Mouse (Mus musculus) Patski (cell line): Measurements from ENCODE around the gene Cnnm2. TPM values are rescaled to one million over a fixed set of nuclear protein-coding genes. Genes with fewer than 3 reads are reported as not detected.

ENCODE experiments used
- ATAC-seq: fragments of 100-300 bp; one replicate; pipeline ENCODE4 v1.8.0; 2021
- CTCF ChIA-PET: fragments of 350-600 bp; sonication (Branson Sonifier 250); formaldehyde crosslinking; loops from one replicate; lab custom pipeline; 2022; ENCODE audit warnings: inconsistent platforms; lab: Charles Lee
- POLR2A ChIA-PET: fragments of 350-600 bp; sonication (Branson Sonifier 250); formaldehyde crosslinking; loops from one replicate; lab custom pipeline; 2022; ENCODE audit warnings: antibody characterized with exemption, inconsistent platforms; lab: Charles Lee
- DNase-seq: peaks from one replicate; pipeline ENCODE4 v3.0.0-alpha.2; 2011; ENCODE audit warnings: low read depth, low spot score
- H3K27me3 ChIP-seq: fragments of 371-371 bp; one replicate; pipeline ENCODE4 v1.5.1; 2021
- CTCF ChIP-seq: fragments of 100-300 bp; IDR thresholded peaks from one replicate; pipeline ENCODE4 v1.5.1; 2021
- in situ Hi-C: fragments of 300-500 bp; cut with MboI; formaldehyde crosslinking; loops from 3 replicates; pipeline ENCODE4 v1.11.1; 2018; ENCODE audit warnings: low pct_unique_long_range_greater_than_20kb, mixed read lengths
- polyA plus RNA-seq: library from polyadenylated mRNA; unstranded; gene quantifications from one replicate; pipeline ENCODE4 v1.2.3, GENCODE M21; 2021

Cnnm2 gene
- polyA plus RNA-seq, 1 experiment from 2014 or later = 53.2 TPM

DNA sequence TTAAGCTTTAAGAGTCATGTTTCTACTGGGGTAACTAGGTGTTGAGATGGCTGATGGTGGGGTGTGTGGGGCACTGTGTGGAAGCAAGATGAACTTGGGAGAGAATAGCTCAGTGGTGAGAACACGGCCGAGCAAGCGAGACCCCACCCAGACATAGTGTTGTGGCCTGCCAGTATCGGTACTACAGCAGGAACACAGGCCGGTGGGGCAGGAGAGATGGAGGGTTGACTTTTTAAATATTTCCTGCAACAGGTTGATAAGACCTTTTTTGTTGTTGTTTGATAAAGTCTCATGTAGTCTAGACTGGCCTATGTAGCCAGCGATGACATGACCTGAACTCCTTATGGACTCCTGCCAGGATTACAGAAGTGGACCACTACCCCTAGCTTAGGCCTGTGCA lies 139.4 kb downstream of the Cnnm2 start:
- no peak for TF ChIP-seq CTCF
- CTCF ChIA-PET = interaction anchor here (1.2 to 2.7 kb wide), 4 partner anchors 14 to 89 kb away, joined by 3 to 7 read pairs (median 6); no protein-coding TSS in a partner anchor
- no peak for ATAC-seq

DNA sequence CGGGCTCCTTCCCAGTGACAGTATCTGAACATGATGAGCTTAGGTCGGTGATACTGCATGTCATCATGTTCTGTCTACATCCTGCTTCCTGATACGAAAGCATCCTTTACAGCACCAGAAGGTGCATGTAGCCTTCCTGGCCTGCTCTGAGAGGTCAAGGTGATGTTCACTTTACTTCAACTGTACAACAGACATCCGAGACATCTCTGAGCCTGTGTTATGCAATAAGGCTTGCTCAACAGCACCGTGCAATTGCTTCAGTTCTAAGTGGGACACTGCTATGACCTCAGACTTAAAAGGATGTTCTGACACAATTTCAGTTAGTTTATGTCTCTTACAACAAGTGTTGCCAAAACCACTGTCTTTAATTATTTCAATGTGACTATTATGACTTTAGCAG lies 139.9 kb downstream of the Cnnm2 start:
- no peak for ATAC-seq
- in situ Hi-C loops = no loop called here
- ChIA-PET CTCF (interaction anchor here (1.2 to 2.5 kb wide), 4 partner anchors 14 to 88 kb away, joined by 3 to 7 read pairs (median 4); no protein-coding TSS in a partner anchor), POLR2A (interaction anchor here (0.5 kb wide), 1 partner anchor 90 kb away, joined by 3 read pairs; no protein-coding TSS in a partner anchor)
- no peaks in the 10 kb centered on the region for H3K27me3 ChIP-seq
- DNase-seq = no peak
- TF ChIP-seq CTCF = no peak

More for the DNA sequence above, 139.4 kb downstream of the Cnnm2 start:
- POLR2A ChIA-PET = interaction anchor here (0.5 kb wide), 1 partner anchor 90 kb away, joined by 3 read pairs; no protein-coding TSS in a partner anchor
- no peaks in the 10 kb centered on the region for H3K27me3 ChIP-seq
- no peak for DNase-seq
- in situ Hi-C loops = no loop called here

DNA sequence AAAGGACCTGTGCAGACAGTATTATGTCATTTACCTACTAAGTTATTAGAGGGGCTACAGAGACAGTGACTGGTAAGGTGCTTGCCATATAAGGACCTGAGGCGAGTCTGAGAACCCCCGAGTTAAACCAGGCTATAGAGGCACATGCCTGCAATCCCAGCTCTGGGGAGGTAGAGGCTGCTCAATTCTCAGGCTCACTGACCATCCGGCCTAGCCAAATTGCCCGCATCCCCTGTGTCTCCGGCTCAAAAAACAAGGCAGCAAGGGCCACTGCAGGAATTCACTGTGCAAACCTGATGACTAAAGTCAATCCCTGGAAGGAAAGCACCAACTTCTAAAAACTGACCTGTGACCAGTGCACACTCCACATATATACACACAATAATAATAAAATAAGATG lies 142.0 kb downstream of the Cnnm2 start:
- H3K27me3 ChIP-seq = no peaks in the 10 kb centered on the region
- ATAC-seq (no peak), DNase-seq (no peak)
- in situ Hi-C loops = no loop called here
- no peak for TF ChIP-seq CTCF
- POLR2A ChIA-PET = no interaction called here
- CTCF ChIA-PET = no interaction called here

DNA sequence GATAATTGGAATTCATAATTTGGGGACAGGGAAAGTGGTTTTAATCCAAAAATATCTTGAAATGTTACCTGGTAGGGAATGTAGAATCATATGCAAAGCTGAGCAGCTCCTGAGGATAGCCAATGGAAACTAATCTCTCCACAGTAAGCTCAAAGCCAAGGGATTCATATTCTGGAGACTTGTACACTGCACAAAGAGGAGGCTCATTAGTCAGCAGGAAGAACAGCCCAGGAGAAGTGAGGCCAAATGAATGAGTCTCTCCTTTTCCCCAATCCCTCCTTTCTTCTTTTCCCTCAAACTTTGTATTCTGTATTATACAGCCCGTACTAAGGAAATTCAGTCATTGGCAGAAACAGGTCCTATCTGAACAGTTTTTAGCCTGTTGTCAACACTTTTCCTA lies 143.5 kb downstream of the Cnnm2 start:
- ChIA-PET POLR2A (no interaction called here), CTCF (interaction anchor here (1.4 kb wide), 1 partner anchor 20 kb away, joined by 4 read pairs; no protein-coding TSS in a partner anchor)
- ATAC-seq (no peak), DNase-seq (no peak)
- TF ChIP-seq CTCF = no peak
- H3K27me3 ChIP-seq = no peaks in the 10 kb centered on the region
- in situ Hi-C loops = no loop called here

DNA sequence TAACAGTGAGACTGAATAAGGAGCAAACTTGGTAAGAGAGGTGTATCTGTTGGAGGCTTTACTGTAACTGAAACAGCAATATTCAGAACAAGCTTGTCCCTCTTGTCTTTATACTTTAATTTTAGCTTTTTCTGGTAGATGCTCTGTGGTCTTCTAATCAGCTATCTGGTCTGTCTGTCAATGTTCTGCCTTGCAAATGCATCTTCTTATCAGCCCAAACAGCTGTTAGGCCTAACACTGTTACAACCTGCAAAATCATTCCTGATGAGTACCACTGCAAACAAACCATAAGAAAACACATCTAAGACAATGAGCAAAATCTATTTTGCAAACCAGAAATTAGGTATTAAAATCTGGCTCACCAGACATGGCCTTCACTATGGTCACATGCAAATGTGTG lies 144.0 kb downstream of the Cnnm2 start:
- no peaks in the 10 kb centered on the region for H3K27me3 ChIP-seq
- no peak for ATAC-seq
- ChIA-PET CTCF (interaction anchor here (1.4 kb wide), 1 partner anchor 19 kb away, joined by 4 read pairs; no protein-coding TSS in a partner anchor), POLR2A (no interaction called here)
- no peak for TF ChIP-seq CTCF
- in situ Hi-C loops = no loop called here
- no peak for DNase-seq

DNA sequence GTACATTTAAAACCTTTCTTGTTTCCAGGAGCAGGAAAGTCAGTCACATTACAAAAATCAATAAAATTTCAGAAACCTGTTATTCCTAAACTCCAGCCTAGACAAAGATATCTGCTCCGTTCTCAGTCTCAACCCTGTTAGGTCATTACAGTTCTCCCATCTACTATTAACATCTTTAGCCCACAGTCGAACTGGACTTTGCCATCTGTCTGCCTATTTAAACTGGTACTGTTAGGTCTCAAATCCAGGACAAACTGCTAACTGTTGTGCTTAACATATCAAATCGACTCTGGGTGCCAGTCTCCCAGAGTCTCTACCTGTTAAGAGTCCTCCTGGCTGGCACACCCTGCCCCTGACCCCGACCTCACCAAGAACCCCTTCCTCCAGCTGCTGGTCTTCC lies 144.6 kb downstream of the Cnnm2 start:
- POLR2A ChIA-PET = no interaction called here
- no peak for TF ChIP-seq CTCF
- H3K27me3 ChIP-seq = no peaks in the 10 kb centered on the region
- DNase-seq = no peak
- no peak for ATAC-seq
- CTCF ChIA-PET = interaction anchor here (1.9 to 2.1 kb wide), 2 partner anchors 8 to 83 kb away, joined by 5 to 6 read pairs; no protein-coding TSS in a partner anchor
- in situ Hi-C loops = no loop called here

DNA sequence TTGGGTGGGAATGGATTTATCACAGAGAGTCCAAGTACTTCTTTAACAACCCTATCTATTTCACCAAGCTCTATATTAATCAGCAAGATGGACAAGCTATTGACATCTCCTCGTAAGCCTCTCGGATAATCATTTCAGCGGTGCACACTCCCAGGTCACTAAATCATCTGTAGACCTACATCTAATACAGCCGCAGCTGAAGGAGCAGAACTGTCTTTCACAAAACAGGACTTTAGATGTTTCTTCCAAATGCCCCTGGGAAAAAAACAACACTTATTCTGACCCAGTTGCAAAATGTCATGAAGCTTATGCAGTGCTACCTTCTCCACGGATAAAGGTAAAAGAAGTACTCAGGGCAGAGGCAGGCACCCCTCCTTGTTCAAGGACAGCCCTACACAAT lies 146.8 kb downstream of the Cnnm2 start:
- in situ Hi-C loops = no loop called here
- DNase-seq (no peak), ATAC-seq (no peak)
- H3K27me3 ChIP-seq = no peaks in the 10 kb centered on the region
- POLR2A ChIA-PET = interaction anchor here (1.4 kb wide), 1 partner anchor 26 kb away, joined by 3 read pairs; no protein-coding TSS in a partner anchor
- CTCF ChIA-PET = interaction anchor here (1.1 kb wide), 1 partner anchor 8 kb away, joined by 3 read pairs; no protein-coding TSS in a partner anchor
- no peak for TF ChIP-seq CTCF

DNA sequence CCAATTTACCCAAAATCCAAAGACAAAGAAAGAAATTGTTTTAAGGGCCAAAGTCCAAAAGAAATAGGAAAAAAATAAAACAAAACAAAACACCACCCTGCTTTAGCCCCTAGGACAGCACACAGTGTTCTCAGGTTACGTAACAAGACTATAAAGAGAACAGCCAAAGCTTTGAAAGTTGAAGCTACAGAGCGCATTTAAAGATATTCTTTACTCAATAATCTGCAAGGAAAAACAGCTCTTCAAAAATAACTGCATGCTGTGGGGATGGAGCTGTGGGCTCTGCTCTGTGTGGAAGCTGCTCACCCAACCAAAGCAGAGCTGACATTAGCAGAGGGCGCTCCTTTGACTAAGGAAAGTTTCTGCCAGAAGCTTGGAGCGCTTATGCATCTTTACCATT lies 147.6 kb downstream of the Cnnm2 start:
- ATAC-seq = no peak
- POLR2A ChIA-PET = interaction anchor here (1.0 to 1.4 kb wide), 2 partner anchors 15 to 25 kb away, joined by 3 read pairs; no protein-coding TSS in a partner anchor
- CTCF ChIA-PET = interaction anchor here (1.3 to 1.7 kb wide), 2 partner anchors 11 to 32 kb away, joined by 5 to 6 read pairs; no protein-coding TSS in a partner anchor
- DNase-seq = no peak
- TF ChIP-seq CTCF = no peak
- in situ Hi-C loops = no loop called here
- H3K27me3 ChIP-seq = no peaks in the 10 kb centered on the region

DNA sequence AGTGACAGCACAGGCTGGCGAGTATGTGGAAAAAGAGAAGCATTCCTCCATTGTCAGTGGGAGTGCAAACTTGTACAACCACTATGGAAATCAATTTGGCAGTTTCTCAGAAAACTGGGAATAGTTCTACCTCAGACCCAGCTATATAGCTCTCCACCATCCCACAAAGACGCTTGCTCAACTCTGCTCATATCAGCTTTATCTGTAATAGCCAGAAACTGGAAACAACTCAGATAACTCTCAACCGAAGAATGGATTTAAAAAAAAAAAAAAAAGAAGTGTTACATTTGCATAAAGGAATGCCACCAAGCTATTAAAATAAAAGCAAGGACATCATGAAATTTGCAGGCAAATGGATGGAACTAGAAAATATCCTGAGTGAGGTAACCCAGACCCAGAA lies 150.1 kb downstream of the Cnnm2 start:
- DNase-seq (no peak), ATAC-seq (no peak)
- TF ChIP-seq CTCF = no peak
- in situ Hi-C loops = no loop called here
- CTCF ChIA-PET = interaction anchor here (1.0 to 1.5 kb wide), 2 partner anchors 12 to 30 kb away, joined by 4 to 6 read pairs; no protein-coding TSS in a partner anchor
- no peaks in the 10 kb centered on the region for H3K27me3 ChIP-seq
- POLR2A ChIA-PET = no interaction called here

DNA sequence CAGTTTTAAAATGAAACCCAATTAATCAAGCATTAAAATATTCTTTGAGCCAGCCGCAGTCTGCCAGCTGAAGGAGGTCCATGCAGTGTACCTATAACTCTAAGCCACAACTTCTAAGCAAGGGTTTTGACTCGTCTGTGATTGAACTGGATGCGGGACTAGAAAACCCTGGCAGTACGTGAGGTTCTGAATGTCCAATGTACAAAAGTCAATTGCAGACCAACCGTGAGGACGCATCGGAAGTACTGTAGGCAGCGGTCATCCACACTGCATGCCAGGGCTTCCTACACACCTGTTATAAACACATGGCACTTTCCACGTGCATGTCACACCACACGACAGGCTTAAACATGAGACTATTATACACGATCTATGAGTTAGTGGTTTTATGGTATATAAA lies 152.2 kb downstream of the Cnnm2 start:
- in situ Hi-C loops = no loop called here
- no peak for TF ChIP-seq CTCF
- ATAC-seq (no peak), DNase-seq (no peak)
- ChIA-PET CTCF (interaction anchor here (1.3 kb wide), 1 partner anchor 17 kb away, joined by 3 read pairs; no protein-coding TSS in a partner anchor), POLR2A (no interaction called here)
- H3K27me3 ChIP-seq = no peaks in the 10 kb centered on the region

DNA sequence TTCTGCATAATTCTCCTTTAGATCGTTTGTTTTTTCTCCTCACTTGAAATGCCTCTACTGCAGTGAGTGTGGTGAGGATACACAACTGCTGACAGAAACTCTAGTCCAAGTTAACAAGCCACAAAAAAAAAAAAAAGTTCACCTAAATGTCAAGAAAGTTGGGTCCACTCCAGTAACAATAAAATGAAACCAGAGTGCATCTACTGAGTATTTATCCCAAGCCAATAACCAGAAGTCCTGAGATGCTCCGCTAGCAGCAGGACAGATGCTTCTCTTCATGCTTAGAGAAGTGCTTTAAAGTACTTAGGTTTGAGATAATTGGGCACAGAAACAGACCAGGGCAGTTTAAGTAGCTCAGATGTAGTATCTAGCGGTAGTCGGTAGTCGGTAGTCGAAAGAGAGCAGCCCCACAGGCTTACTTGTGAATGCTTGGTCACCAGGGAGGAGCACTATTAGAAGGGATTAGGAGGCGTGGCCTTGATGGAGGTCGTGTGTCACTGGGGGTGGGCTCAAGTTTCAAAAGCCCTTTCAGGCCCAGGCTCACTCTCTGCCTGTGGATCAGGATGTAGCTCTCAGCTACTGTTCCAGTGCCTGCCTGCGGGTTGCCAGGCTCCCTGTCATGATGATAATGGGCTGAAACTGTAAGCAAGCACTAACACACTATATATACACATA lies 154.1 kb downstream of the Cnnm2 start:
- ChIA-PET POLR2A (interaction anchor here (0.8 kb wide), 1 partner anchor 15 kb away, joined by 5 read pairs; no protein-coding TSS in a partner anchor), CTCF (interaction anchor here (1.3 to 2.2 kb wide), 3 partner anchors 9 to 15 kb away, joined by 3 to 7 read pairs (median 5); no protein-coding TSS in a partner anchor)
- ATAC-seq (no peak), DNase-seq (no peak)
- no peak for TF ChIP-seq CTCF
- in situ Hi-C loops = no loop called here
- no peaks in the 10 kb centered on the region for H3K27me3 ChIP-seq
